Mouse (Mus musculus) forebrain, embryonic 14.5 days (tissue): ENCODE data around the gene Rnf141. TPM values are rescaled to one million over a fixed set of nuclear protein-coding genes. Genes with fewer than 3 reads are reported as not detected.

Source experiments
- ATAC-seq: fragments of 200-750 bp; cut with Nextera tagmentation; 2 replicates; pipeline ENCODE4 v1.8.0; 2017; ENCODE audit warnings: mild to moderate bottlenecking, moderate library complexity
- DNase-seq: peaks from one replicate; pipeline ENCODE4 v3.0.0-alpha.2; 2015; ENCODE audit warnings: low spot score
- H3K27ac ChIP-seq: fragments of 300-500 bp; sonication (generic); 2 replicates; pipeline ENCODE4 v1.5.1; 2014; ENCODE audit warnings: low read depth, mild to moderate bottlenecking, control low read depth, low read length, moderate library complexity
- H3K27me3 ChIP-seq: fragments of 300-500 bp; sonication (generic); replicated peaks from 2 replicates; pipeline ENCODE4 v1.6.1; 2014; ENCODE audit warnings: low read length, control low read depth, mixed read lengths; ENCODE audit not compliant: control insufficient read depth, insufficient read depth
- H3K36me3 ChIP-seq: fragments of 300-500 bp; sonication (generic); 2 replicates; pipeline ENCODE4 v1.6.1; 2014; ENCODE audit warnings: low read length, control low read depth; ENCODE audit not compliant: control insufficient read depth, insufficient read depth
- H3K4me1 ChIP-seq: fragments of 300-500 bp; sonication (generic); 2 replicates; pipeline ENCODE4 v1.6.1; 2014; ENCODE audit warnings: antibody characterized with exemption, low read length, control low read depth; ENCODE audit not compliant: control insufficient read depth, insufficient read depth
- H3K4me2 ChIP-seq: fragments of 300-500 bp; sonication (generic); 2 replicates; pipeline ENCODE4 v1.6.1; 2014; ENCODE audit warnings: mild to moderate bottlenecking, control low read depth, low read length
- H3K4me3 ChIP-seq: fragments of 300-500 bp; sonication (generic); 2 replicates; pipeline ENCODE4 v1.5.1; 2014; ENCODE audit warnings: low read depth, low read length, control low read depth
- H3K9ac ChIP-seq: fragments of 300-500 bp; sonication (generic); 2 replicates; pipeline ENCODE4 v1.6.1; 2014; ENCODE audit warnings: mild to moderate bottlenecking, low read length, control low read depth, moderate library complexity
- H3K9me3 ChIP-seq: fragments of 300-500 bp; sonication (generic); replicated peaks from 2 replicates; pipeline ENCODE4 v1.6.1; 2016; ENCODE audit warnings: low read length, control low read depth, mixed read lengths; ENCODE audit not compliant: control insufficient read depth
- WGBS: fragments of 180-500 bp; shearing (Covaris S2); extraction: QIAGEN DNeasy Blood & Tissue Kit; methylation state at CpG from one replicate; pipeline ENCODE4 v1.1.7; 2014; 5-methylcytosine and 5-hydroxymethylcytosine counted together
- polyA plus RNA-seq: library from polyadenylated mRNA; unstranded; fragments of >200 nt; fragmentation: Nextera tagmentation; extraction: Ambion mirVana; gene quantifications from 2 replicates; pipeline ENCODE4 v1.2.1, GENCODE M21; 2014

Gene Rnf141
- polyA plus RNA-seq, 1 experiment from 2014 or later = 36.8 TPM

- H3K9me3 ChIP-seq = no peaks in the 10 kb centered on the region
- 51% methylated on average over 8 of the region's 8 CpGs for whole genome bisulfite sequencing
- ATAC-seq = peak; percentile 60
- H3K4me1 ChIP-seq = no peaks in the 10 kb centered on the region; the same call in 1 of the 2 replicates
- peak; percentile 58 for DNase-seq
- no peak overlapping the region for H3K9ac ChIP-seq
- H3K27me3 ChIP-seq = no peaks in the 10 kb centered on the region
- H3K4me2 ChIP-seq = no peak overlapping the region
- no peaks in the 10 kb centered on the region for H3K36me3 ChIP-seq
- no peak overlapping the region for H3K4me3 ChIP-seq
- 0 out of 2 replicates have a peak overlapping the region, but pooled peaks have one; percentile 21 for H3K27ac ChIP-seq
Observed at GRCm38 (mm10) chr7:110779605-110780111, 64.6 kb downstream of the Rnf141 start.

GRCm38 (mm10) chr7:110778933-110779332 is 65.3 kb downstream of the Rnf141 start:
- no peak overlapping the region for H3K9ac ChIP-seq
- DNase-seq (no peak), ATAC-seq (no peak)
- no peaks in the 10 kb centered on the region for H3K36me3 ChIP-seq
- H3K4me3 ChIP-seq = no peak overlapping the region
- no peaks in the 10 kb centered on the region for H3K27me3 ChIP-seq
- H3K4me2 ChIP-seq = no peak overlapping the region
- H3K27ac ChIP-seq = no peak overlapping the region
- H3K4me1 ChIP-seq = peaks cover 2% of the 10 kb centered on the region; the same call in 1 of the 2 replicates
- H3K9me3 ChIP-seq = no peaks in the 10 kb centered on the region
- 97% methylated on average over 7 of the region's 7 CpGs for WGBS

- no peak overlapping the region for H3K4me3 ChIP-seq
- 82% methylated on average over 18 of the region's 18 CpGs for WGBS
- no peak overlapping the region for H3K27ac ChIP-seq
- H3K27me3 ChIP-seq = no peaks in the 10 kb centered on the region
- no peak for ATAC-seq
- no peak overlapping the region for H3K4me2 ChIP-seq
- no peak overlapping the region for H3K9ac ChIP-seq
- H3K9me3 ChIP-seq = no peaks in the 10 kb centered on the region
- H3K36me3 ChIP-seq = no peaks in the 10 kb centered on the region
- DNase-seq = no peak
- H3K4me1 ChIP-seq = peaks cover 4% of the 10 kb centered on the region
Observed at GRCm38 (mm10) chr7:110777146-110778001, 66.9 kb downstream of the Rnf141 start.

- Histone ChIP-seq H3K27me3 (peaks cover 1% of the 10 kb centered on the region), H3K4me2 (no peak overlapping the region), H3K36me3 (no peaks in the 10 kb centered on the region), H3K9me3 (no peaks in the 10 kb centered on the region), H3K27ac (no peak overlapping the region), H3K4me1 (peaks cover 4% of the 10 kb centered on the region), H3K4me3 (no peak overlapping the region), H3K9ac (no peak overlapping the region)
- DNase-seq = no peak
- WGBS = 87% methylated on average over 8 of the region's 8 CpGs
- ATAC-seq = no peak
Observed at GRCm38 (mm10) chr7:110774674-110775073, 69.6 kb downstream of the Rnf141 start.

- Histone ChIP-seq H3K4me3 (no peak overlapping the region), H3K36me3 (no peaks in the 10 kb centered on the region), H3K9ac (no peak overlapping the region; the same call in 1 of the 2 replicates), H3K9me3 (no peaks in the 10 kb centered on the region), H3K27me3 (peaks cover 7% of the 10 kb centered on the region), H3K4me2 (no peak overlapping the region), H3K27ac (no peak overlapping the region), H3K4me1 (peaks cover 4% of the 10 kb centered on the region)
- DNase-seq (peak; percentile 47), ATAC-seq (no peak)
- 70% methylated on average over 1 of the region's 1 CpGs for WGBS
Observed at GRCm38 (mm10) chr7:110774077-110774476, 70.2 kb downstream of the Rnf141 start.

GRCm38 (mm10) chr7:110773204-110774002 is 70.9 kb downstream of the Rnf141 start:
- Histone ChIP-seq H3K4me3 (no peak overlapping the region), H3K9me3 (no peaks in the 10 kb centered on the region), H3K9ac (no peak overlapping the region; the same call in 1 of the 2 replicates), H3K4me2 (no peak overlapping the region), H3K27me3 (peaks cover 12% of the 10 kb centered on the region), H3K4me1 (peaks cover 4% of the 10 kb centered on the region), H3K27ac (no peak overlapping the region), H3K36me3 (no peaks in the 10 kb centered on the region)
- WGBS = 46% methylated on average over 14 of the region's 14 CpGs
- ATAC-seq (no peak), DNase-seq (peak; percentile 64)

GRCm38 (mm10) chr7:110772343-110772742 is 71.9 kb downstream of the Rnf141 start:
- peaks cover 4% of the 10 kb centered on the region for H3K4me1 ChIP-seq
- peaks cover 16% of the 10 kb centered on the region for H3K27me3 ChIP-seq
- ATAC-seq = no peak
- 85% methylated on average over 3 of the region's 3 CpGs for WGBS
- H3K9me3 ChIP-seq = no peaks in the 10 kb centered on the region
- no peak overlapping the region for H3K4me3 ChIP-seq
- H3K4me2 ChIP-seq = no peak overlapping the region
- H3K9ac ChIP-seq = no peak overlapping the region
- no peaks in the 10 kb centered on the region for H3K36me3 ChIP-seq
- DNase-seq = no peak
- H3K27ac ChIP-seq = no peak overlapping the region

- Histone ChIP-seq H3K9me3 (no peaks in the 10 kb centered on the region), H3K27ac (no peak overlapping the region), H3K36me3 (no peaks in the 10 kb centered on the region), H3K27me3 (peaks cover 16% of the 10 kb centered on the region), H3K4me1 (peaks cover 4% of the 10 kb centered on the region), H3K4me3 (no peak overlapping the region), H3K4me2 (no peak overlapping the region), H3K9ac (no peak overlapping the region)
- 86% methylated on average over 4 of the region's 4 CpGs for WGBS
- DNase-seq (no peak), ATAC-seq (no peak)
Observed at GRCm38 (mm10) chr7:110770949-110771348, 73.3 kb downstream of the Rnf141 start.
